In genomic region chr1:130731741-130732337, GRCm38 (mm10) we compare ENCODE assay signal across 8 mouse cellular contexts. TPM values are rescaled to one million over a fixed set of nuclear protein-coding genes. Genes with fewer than 3 reads are reported as not detected.
DNase-seq lines count a peak whose midpoint lies in the region; ATAC-seq lines count a peak whose summit lies in the region.

Gene AA986860 (plus strand): TSS chr1:130731976.

- H3K9ac ChIP-seq in heart, embryonic 15.5 days: no peak within 1 kb of the TSS
- no peak within 1 kb of the TSS for H3K9ac ChIP-seq in embryonic facial prominence, embryonic 11.5 days (replicated peaks; ENCODE audit: low read length)
- no peak within 1 kb of the TSS; the same call in 1 of the 2 replicates for H3K9ac ChIP-seq in lung, embryonic 15.5 days

- H3K4me3 ChIP-seq in heart, embryonic 15.5 days: peak within 1 kb of the TSS; percentile 17
- H3K4me3 ChIP-seq in embryonic facial prominence, embryonic 11.5 days (ENCODE audit: low read depth, low read length): no peak within 1 kb of the TSS
- peak within 1 kb of the TSS; percentile 38 for H3K4me3 ChIP-seq in lung, embryonic 15.5 days

- 11% methylated on average over 10 of the region's 10 CpGs for WGBS in heart, embryonic 15.5 days
- 5% methylated on average over 10 of the region's 10 CpGs for WGBS in embryonic facial prominence, embryonic 11.5 days
- WGBS in lung, embryonic 15.5 days: 5% methylated on average over 10 of the region's 10 CpGs

- peak within 1 kb of the TSS; percentile 56 for H3K4me2 ChIP-seq in heart, embryonic 15.5 days
- H3K4me2 ChIP-seq in embryonic facial prominence, embryonic 11.5 days (ENCODE audit: low read depth, low read length): no peak within 1 kb of the TSS
- peak within 1 kb of the TSS; percentile 52 for H3K4me2 ChIP-seq in lung, embryonic 15.5 days

- H3K4me1 ChIP-seq in heart, embryonic 15.5 days (replicated peaks): peaks cover 19% of the 10 kb centered on the region
- no peaks in the 10 kb centered on the region for H3K4me1 ChIP-seq in embryonic facial prominence, embryonic 11.5 days (ENCODE audit: control insufficient read depth, insufficient read depth, low read length)
- peaks cover 32% of the 10 kb centered on the region for H3K4me1 ChIP-seq in lung, embryonic 15.5 days

- peak; percentile 71; the same call in 1 of the 2 replicates for ATAC-seq in heart, embryonic 15.5 days (replicated peaks; ENCODE audit: insufficient number of reproducible peaks, insufficient read depth, low FRiP score, low read depth)
- ATAC-seq in embryonic facial prominence, embryonic 11.5 days (replicated peaks; ENCODE audit: insufficient number of reproducible peaks, low FRiP score, low TSS enrichment, low read depth): peak; percentile 89
- peak; percentile 85 for ATAC-seq in lung, embryonic 15.5 days (ENCODE audit: borderline replicate concordance, extremely low read depth, low FRiP score, low TSS enrichment)
- no peak for ATAC-seq in CD4-positive, CD25-positive, alpha-beta regulatory T cell, adult 4 months

- H3K27ac ChIP-seq in heart, embryonic 15.5 days: no peak within 1 kb of the TSS
- H3K27ac ChIP-seq in embryonic facial prominence, embryonic 11.5 days (replicated peaks; ENCODE audit: low read depth, low read length): no peak within 1 kb of the TSS
- H3K27ac ChIP-seq in lung, embryonic 15.5 days: peak within 1 kb of the TSS; percentile 83

- H3K9me3 ChIP-seq in heart, embryonic 15.5 days (replicated peaks): no peaks in the 10 kb centered on the region
- H3K9me3 ChIP-seq in embryonic facial prominence, embryonic 11.5 days (replicated peaks; ENCODE audit: control insufficient read depth, low read length): no peaks in the 10 kb centered on the region
- H3K9me3 ChIP-seq in lung, embryonic 15.5 days: no peaks in the 10 kb centered on the region

- no peak for DNase-seq in heart, postnatal 36 days
- peak; percentile 48 for DNase-seq in embryonic facial prominence, embryonic 11.5 days (ENCODE audit: low spot score)
- peak; percentile 64 to 88 for DNase-seq in kidney, adult 8-10 months
- peak; percentile 19 for DNase-seq in testis, postnatal 14 days (ENCODE audit: low spot score)
- DNase-seq in adipocyte (ENCODE audit: low spot score): no peak

- intact Hi-C loops in heart, postnatal 36 days (cut with DNase I): no loop called here

- H3K27me3 ChIP-seq in heart, embryonic 15.5 days: no peaks in the 10 kb centered on the region
- H3K27me3 ChIP-seq in embryonic facial prominence, embryonic 11.5 days (ENCODE audit: control insufficient read depth, insufficient read depth, low read length): no peaks in the 10 kb centered on the region
- H3K27me3 ChIP-seq in lung, embryonic 15.5 days: no peaks in the 10 kb centered on the region

- no peaks in the 10 kb centered on the region for H3K36me3 ChIP-seq in heart, embryonic 15.5 days
- no peaks in the 10 kb centered on the region for H3K36me3 ChIP-seq in embryonic facial prominence, embryonic 11.5 days (replicated peaks; ENCODE audit: control insufficient read depth, insufficient read depth, low read depth, low read length)
- no peaks in the 10 kb centered on the region for H3K36me3 ChIP-seq in lung, embryonic 15.5 days

RNA-seq across cellular contexts. Expression of gene AA986860, which starts in this region (rescaled TPM):
- polyA plus RNA-seq in heart, embryonic 15.5 days (2015; fragmentation: Nextera tagmentation; extraction: Ambion mirVana): 0.89 and 2.0 TPM in 2 replicates
- total RNA-seq in heart, postnatal 36 days (2021): under 1 TPM; 0.72 to 0.81 TPM
- 0.67 and 0.89 TPM in 2 replicates for polyA plus RNA-seq in embryonic facial prominence, embryonic 11.5 days (2014; fragmentation: Nextera tagmentation; extraction: Ambion mirVana)
- 10.9 and 13.0 TPM in 2 replicates for polyA plus RNA-seq in lung, embryonic 15.5 days (2015; fragmentation: Nextera tagmentation; extraction: Ambion mirVana)
- under 1 TPM in 1 of 2 experiments, not detected in 1; 0.15 TPM for polyA plus RNA-seq in CD4-positive, CD25-positive, alpha-beta regulatory T cell, adult 4 months (2017; shearing (Covaris generic))

Comparison
In these comparisons a context has a peak if more than half of its experiments do, and no peak if none do; other contexts are left out.
1. Peak in DNase-seq and ATAC-seq in embryonic facial prominence, embryonic 11.5 days; RNA of the gene not detected or under 1 TPM.
2. DNase-seq: peak in kidney, adult 8-10 months (2 of 2) and testis, postnatal 14 days (single experiment); none in heart, postnatal 36 days (0 of 2) and adipocyte (single experiment).